Mouse (Mus musculus) CH12.LX (cell line): ENCODE measurements at regions not wholly inside any gene's neighbourhood (a gene's known extent, or its start where the extent isn't known, plus 50 kb on each side); places are given as distances from the start of the nearest gene placed in this dataset.

Experiments
- DNase-seq: peaks from one replicate; pipeline ENCODE4 v3.0.0-alpha.2; 2013; ENCODE audit errors: extremely low read depth
- H3K27ac ChIP-seq: 2 replicates; pipeline ENCODE4 v1.5.1; 2012; ENCODE audit warnings: low read depth, mild to moderate bottlenecking, control low read depth, moderate library complexity; ENCODE audit not compliant: insufficient read depth
- H3K27me3 ChIP-seq: replicated peaks from 2 replicates; pipeline ENCODE3; 2012; ENCODE audit warnings: inconsistent platforms
- H3K36me3 ChIP-seq, 2 experiments: replicated peaks in 1 of 2; 2 replicates each; pipeline versions ENCODE3 to v1.6.1; 2012; ENCODE audit warnings: inconsistent platforms in 1 of 2, low read length in 1 of 2, mild to moderate bottlenecking in 1 of 2, mixed read lengths in 1 of 2, moderate library complexity in 1 of 2; ENCODE audit not compliant: control insufficient read depth in 1 of 2, insufficient read depth in 1 of 2
- H3K4me1 ChIP-seq, 2 experiments: 2 replicates each; pipeline ENCODE4 v1.6.1; 2012; ENCODE audit warnings: inconsistent platforms in 1 of 2, moderate library complexity in 1 of 2; ENCODE audit not compliant: insufficient read depth in 2 of 2, control insufficient read depth in 1 of 2
- H3K4me2 ChIP-seq: 2 replicates; pipeline ENCODE4 v1.6.1; 2012; ENCODE audit warnings: low read depth, mild to moderate bottlenecking, control low read depth; ENCODE audit not compliant: poor library complexity, insufficient read depth, severe bottlenecking
- H3K4me3 ChIP-seq, 3 experiments: fragments of 150-350 bp in 1 of 3; sonication (generic) in 1 of 3; replicated peaks in 1 of 3; 2 replicates each; pipeline versions ENCODE3 to v1.5.1; 2011 to 2012; ENCODE audit warnings: low read depth in 2 of 3, low read length in 2 of 3, mild to moderate bottlenecking in 2 of 3, moderate library complexity in 2 of 3, control low read depth in 1 of 3, improper control_type of control experiment in 1 of 3, inconsistent platforms in 1 of 3, mixed read lengths in 1 of 3; ENCODE audit not compliant: poor library complexity in 1 of 3
- H3K79me2 ChIP-seq: replicated peaks from 2 replicates; pipeline ENCODE4 v1.6.1; 2012; ENCODE audit warnings: mild to moderate bottlenecking, moderate library complexity; ENCODE audit not compliant: control insufficient read depth, poor library complexity, insufficient read depth, severe bottlenecking; ENCODE audit errors: extremely low read depth
- H3K9ac ChIP-seq: 2 replicates; pipeline ENCODE4 v1.6.1; 2012; ENCODE audit warnings: low read depth, mild to moderate bottlenecking, control low read depth, moderate library complexity; ENCODE audit not compliant: insufficient read depth
- H3K9me3 ChIP-seq: replicated peaks from 2 replicates; pipeline ENCODE3; 2012; ENCODE audit warnings: low read length, inconsistent platforms, mixed read lengths
- CHD1 ChIP-seq: IDR thresholded peaks from 2 replicates; pipeline ENCODE4 v1.6.1; 2012; ENCODE audit warnings: low read depth, low read length, improper control_type of control experiment, inconsistent platforms
- CTCF ChIP-seq, 2 experiments: IDR thresholded peaks in 1 of 2; conservative IDR thresholded peaks in 1 of 2; 2 replicates each; pipeline ENCODE4 v1.5.1; 2011 to 2012; ENCODE audit warnings: low read depth in 2 of 2, low read length in 2 of 2, improper control_type of control experiment in 1 of 2, inconsistent platforms in 1 of 2, mild to moderate bottlenecking in 1 of 2, moderate library complexity in 1 of 2
- E2F4 ChIP-seq: IDR thresholded peaks from 2 replicates; pipeline ENCODE4 v1.6.1; 2011; ENCODE audit warnings: low read depth, low read length, improper control_type of control experiment; ENCODE audit not compliant: insufficient replicate concordance
- ELF1 ChIP-seq: IDR thresholded peaks from 2 replicates; pipeline ENCODE4 v1.6.1; 2014; ENCODE audit warnings: low read depth, mild to moderate bottlenecking, inconsistent platforms, low read length, improper control_type of control experiment
- EP300 ChIP-seq: IDR thresholded peaks from 2 replicates; pipeline ENCODE4 v1.6.1; 2011; ENCODE audit warnings: low read length, improper control_type of control experiment
- ETS1 ChIP-seq: conservative IDR thresholded peaks from 2 replicates; pipeline ENCODE4 v1.6.1; 2012; ENCODE audit warnings: low read depth, mild to moderate bottlenecking, inconsistent platforms, low read length, improper control_type of control experiment, moderate library complexity
- HCFC1 ChIP-seq: IDR thresholded peaks from 2 replicates; pipeline ENCODE4 v1.6.1; 2012; ENCODE audit warnings: low read depth, mild to moderate bottlenecking, inconsistent platforms, low read length, improper control_type of control experiment
- IRF4 ChIP-seq: IDR thresholded peaks from 2 replicates; pipeline ENCODE4 v1.6.1; 2014; ENCODE audit warnings: low read depth, mild to moderate bottlenecking, inconsistent platforms, low read length, improper control_type of control experiment
- JUN ChIP-seq: IDR thresholded peaks from 2 replicates; pipeline ENCODE4 v1.6.1; 2011; ENCODE audit warnings: low read depth, mild to moderate bottlenecking, low read length, improper control_type of control experiment, moderate library complexity; ENCODE audit not compliant: insufficient read depth
- MAX ChIP-seq: IDR thresholded peaks from 2 replicates; pipeline ENCODE4 v1.6.1; 2011; ENCODE audit warnings: low read length, improper control_type of control experiment
- MAZ ChIP-seq: IDR thresholded peaks from 2 replicates; pipeline ENCODE4 v1.6.1; 2012; ENCODE audit warnings: low read depth, mild to moderate bottlenecking, inconsistent platforms, low read length, improper control_type of control experiment, moderate library complexity
- MEF2A ChIP-seq: IDR thresholded peaks from 2 replicates; pipeline ENCODE4 v1.6.1; 2014; ENCODE audit warnings: low read depth, mild to moderate bottlenecking, inconsistent platforms, low read length, improper control_type of control experiment, borderline replicate concordance
- MXI1 ChIP-seq: IDR thresholded peaks from 2 replicates; pipeline ENCODE4 v1.6.1; 2011; ENCODE audit warnings: mild to moderate bottlenecking, low read depth, low read length, improper control_type of control experiment
- MYC ChIP-seq: IDR thresholded peaks from 2 replicates; pipeline ENCODE4 v1.6.1; 2011; ENCODE audit warnings: low read depth, mild to moderate bottlenecking, improper control_type of control experiment, low read length
- NELFE ChIP-seq: IDR thresholded peaks from 2 replicates; pipeline ENCODE4 v1.6.1; 2011; ENCODE audit warnings: low read depth, low read length, improper control_type of control experiment
- NRF1 ChIP-seq: IDR thresholded peaks from 2 replicates; pipeline ENCODE4 v1.6.1; 2014; ENCODE audit warnings: low read depth, mild to moderate bottlenecking, inconsistent platforms, low read length, improper control_type of control experiment, moderate library complexity
- PAX5 ChIP-seq: IDR thresholded peaks from 2 replicates; pipeline ENCODE4 v1.6.1; 2012; ENCODE audit warnings: low read length, inconsistent platforms, mixed read lengths
- POLR2A ChIP-seq: IDR thresholded peaks from 2 replicates; pipeline ENCODE4 v1.6.1; 2011; ENCODE audit warnings: low read depth, mild to moderate bottlenecking, improper control_type of control experiment, low read length
- POLR2AphosphoS2 ChIP-seq: IDR thresholded peaks from 2 replicates; pipeline ENCODE4 v1.6.1; 2011; ENCODE audit warnings: low read depth, low read length, improper control_type of control experiment
- RCOR1 ChIP-seq: conservative IDR thresholded peaks from 2 replicates; pipeline ENCODE4 v1.6.1; 2012; ENCODE audit warnings: low read depth, mild to moderate bottlenecking, inconsistent platforms, low read length, improper control_type of control experiment
- SMC3 ChIP-seq: IDR thresholded peaks from 2 replicates; pipeline ENCODE4 v1.6.1; 2011; ENCODE audit warnings: low read depth, low read length, improper control_type of control experiment
- TBP ChIP-seq: conservative IDR thresholded peaks from 2 replicates; pipeline ENCODE4 v1.6.1; 2011; ENCODE audit warnings: low read depth, low read length, improper control_type of control experiment
- TCF12 ChIP-seq: IDR thresholded peaks from 2 replicates; pipeline ENCODE4 v1.6.1; 2014; ENCODE audit warnings: low read depth, mild to moderate bottlenecking, inconsistent platforms, low read length, improper control_type of control experiment
- UBTF ChIP-seq: IDR thresholded peaks from 2 replicates; pipeline ENCODE4 v1.6.1; 2012; ENCODE audit warnings: low read depth, mild to moderate bottlenecking, inconsistent platforms, low read length, improper control_type of control experiment, moderate library complexity
- USF1 ChIP-seq: IDR thresholded peaks from 2 replicates; pipeline ENCODE4 v1.6.1; 2014; ENCODE audit warnings: low read depth, mild to moderate bottlenecking, inconsistent platforms, low read length, improper control_type of control experiment
- USF2 ChIP-seq: conservative IDR thresholded peaks from 2 replicates; pipeline ENCODE4 v1.6.1; 2011; ENCODE audit warnings: low read depth, low read length, improper control_type of control experiment
- ZC3H11A ChIP-seq: IDR thresholded peaks from 2 replicates; pipeline ENCODE4 v1.6.1; 2012; ENCODE audit warnings: low read depth, mild to moderate bottlenecking, inconsistent platforms, low read length, improper control_type of control experiment
- ZMIZ1 ChIP-seq: IDR thresholded peaks from 2 replicates; pipeline ENCODE4 v1.6.1; 2012; ENCODE audit warnings: low read depth, mild to moderate bottlenecking, inconsistent platforms, low read length, improper control_type of control experiment
- ZNF384 ChIP-seq: IDR thresholded peaks from 2 replicates; pipeline ENCODE4 v1.6.1; 2012; ENCODE audit warnings: low read depth, low read length, improper control_type of control experiment, inconsistent platforms
- dilution Hi-C: fragments of 300-500 bp; cut with MboI; formaldehyde crosslinking; loops from 2 replicates; pipeline ENCODE4 v1.14.3; 2020; ENCODE audit warnings: low sequenced_read_pairs; ENCODE audit not compliant: extremely low pct_unique_long_range_greater_than_20kb, extremely low pct_ligation_motif_present
- in situ Hi-C: fragments of 300-500 bp; cut with MboI; formaldehyde crosslinking; loops from 3 replicates; pipeline ENCODE4 v1.14.3; 2019; ENCODE audit warnings: low sequenced_read_pairs, low pct_ligation_motif_present, low pct_unique_long_range_greater_than_20kb, mixed read lengths

DNA sequence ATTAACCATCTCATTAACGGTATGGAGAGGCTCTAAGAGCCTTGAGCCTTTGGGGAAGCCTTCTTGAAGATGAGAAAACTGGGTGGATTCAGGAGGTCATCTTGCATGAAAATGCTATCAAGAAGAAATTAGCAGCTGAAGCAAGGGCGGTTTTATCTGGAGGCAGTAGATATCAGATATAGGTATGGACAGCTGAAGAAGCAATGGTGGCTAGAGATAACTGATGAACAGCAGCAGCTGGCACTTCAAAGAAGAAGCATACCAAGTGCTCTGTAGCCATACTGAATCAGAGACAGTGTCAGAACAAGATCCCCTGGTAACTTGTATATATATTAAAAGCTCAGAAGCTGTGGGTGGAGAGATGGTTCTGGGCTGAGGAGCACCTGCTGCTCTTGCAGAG, 73.2 kb downstream of the P2ry1 start:
- Histone ChIP-seq H3K9me3 (no peaks in the 10 kb centered on the region), H3K27me3 (no peaks in the 10 kb centered on the region), H3K4me2 (no peak overlapping the region), H3K79me2 (no peaks in the 10 kb centered on the region), H3K4me3 (no peak overlapping the region), H3K9ac (no peak overlapping the region), H3K4me1 (no peaks in the 10 kb centered on the region), H3K36me3 (no peaks in the 10 kb centered on the region), H3K27ac (no peak overlapping the region)
- in situ Hi-C loops (no loop called here), dilution Hi-C loops (no loop called here)
- TF ChIP-seq NELFE (no peak), JUN (no peak), IRF4 (no peak), HCFC1 (no peak), CTCF (conservative IDR thresholded peaks at IDR 0.05 in 1 of 2, IDR thresholded peaks at IDR 0.05 in 1 of 2; ENCODE audit: low read depth in 2 of 2, low read length in 2 of 2) (no peak), ZMIZ1 (no peak), PAX5 (no peak), POLR2A (no peak), E2F4 (no peak), SMC3 (no peak), USF1 (no peak), MAZ (no peak), POLR2AphosphoS2 (no peak), TCF12 (no peak), EP300 (no peak), MAX (no peak), ETS1 (no peak), USF2 (no peak), ZNF384 (no peak)
- DNase-seq: no peak

- H3K36me3 ChIP-seq: no peaks in the 10 kb centered on the region
- H3K4me1 ChIP-seq: no peaks in the 10 kb centered on the region
- dilution Hi-C loops (no loop called here), in situ Hi-C loops (no loop called here)
- no peaks in the 10 kb centered on the region for H3K79me2 ChIP-seq
- H3K4me3 ChIP-seq: no peak overlapping the region
- no peak for TF ChIP-seq MYC
- TF ChIP-seq UBTF: no peak
- TF ChIP-seq ZMIZ1: no peak
- TF ChIP-seq ELF1: no peak
- TF ChIP-seq ZC3H11A: no peak
- TF ChIP-seq NELFE: no peak
- TF ChIP-seq RCOR1: no peak
- TF ChIP-seq CHD1: no peak
- TF ChIP-seq HCFC1: no peak
- TF ChIP-seq USF2: no peak
- TF ChIP-seq NRF1: no peak
- no peak for TF ChIP-seq TBP
- no peak for TF ChIP-seq POLR2AphosphoS2
- no peak for TF ChIP-seq EP300
- TF ChIP-seq MXI1: no peak
- TF ChIP-seq MEF2A: no peak
- TF ChIP-seq IRF4: no peak
- TF ChIP-seq ZNF384: no peak
- H3K9ac ChIP-seq: no peak overlapping the region
- no peak overlapping the region for H3K27ac ChIP-seq
- no peaks in the 10 kb centered on the region for H3K27me3 ChIP-seq
- H3K4me2 ChIP-seq: no peak overlapping the region
- H3K9me3 ChIP-seq: no peaks in the 10 kb centered on the region
- DNase-seq: no peak
Measured at GRCm38 (mm10) chr3:61089931-61090330, 87.3 kb downstream of the P2ry1 start.
